Mouse (Mus musculus): Measurements from ENCODE around the gene Acyp2. TPM values are rescaled to one million over a fixed set of nuclear protein-coding genes. Genes with fewer than 3 reads are reported as not detected.
"Not testable (repeated sequence)": the region's sequence is repeated elsewhere in the genome, so short reads cannot be mapped to it uniquely, and the experiment has no call there.

Acyp2 gene
- polyA plus RNA-seq, 1 experiment: 7.7 TPM

DNA sequence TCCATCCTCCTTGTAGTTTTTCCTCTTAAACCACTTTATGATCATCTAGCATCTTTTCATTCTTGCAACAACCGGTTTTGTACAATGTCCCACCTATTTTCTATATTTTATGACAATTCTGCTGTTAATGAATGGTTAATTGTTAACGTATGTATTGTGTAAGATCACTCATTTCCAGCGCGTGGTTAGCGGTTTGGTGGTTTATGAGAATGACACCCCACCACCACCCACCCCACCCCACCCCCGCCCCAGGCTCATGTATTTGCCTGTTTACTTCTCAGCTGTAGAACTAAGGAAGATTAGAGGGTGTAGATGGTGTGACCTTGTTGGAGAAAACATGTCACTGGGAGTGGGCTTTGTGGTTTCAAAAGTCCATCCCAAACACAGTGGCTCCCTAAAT, 18.9 kb downstream of the Acyp2 start:
- H3K4me3 ChIP-seq (ENCODE audit: insufficient read depth, low read length): no peak overlapping the region
- H3K4me1 ChIP-seq (ENCODE audit: control insufficient read depth, insufficient read depth, low read length): no peaks in the 10 kb centered on the region
- no peak for TF ChIP-seq CTCF (IDR thresholded peaks at IDR 0.05; ENCODE audit: borderline replicate concordance, insufficient read depth, low read length)
- no peak overlapping the region for H3K27ac ChIP-seq (ENCODE audit: insufficient read depth, low read length)

DNA sequence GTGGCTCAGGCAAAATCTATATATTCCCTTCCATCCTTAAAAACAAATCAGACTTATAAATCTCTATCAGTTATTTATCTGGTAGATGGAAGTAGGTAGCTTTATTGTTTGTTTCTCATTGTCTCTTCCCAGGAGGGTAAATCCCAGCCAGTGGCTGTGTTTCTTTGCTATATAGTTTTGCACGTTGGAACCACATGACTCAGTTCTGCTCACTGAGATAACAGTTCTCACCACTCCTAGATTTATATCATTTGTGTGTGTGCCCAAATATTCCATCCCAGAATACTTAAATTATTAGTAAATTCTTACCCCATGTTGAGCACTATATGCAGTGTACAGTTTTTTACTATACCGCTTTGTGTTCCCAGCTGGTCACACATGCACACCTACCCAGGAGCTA, 26.2 kb downstream of the Acyp2 start:
- no peaks in the 10 kb centered on the region for H3K4me1 ChIP-seq (ENCODE audit: control insufficient read depth, insufficient read depth, low read length)
- TF ChIP-seq CTCF (IDR thresholded peaks at IDR 0.05; ENCODE audit: borderline replicate concordance, insufficient read depth, low read length) (no peak), POLR2A (IDR thresholded peaks at IDR 0.05; ENCODE audit: low read depth, low read length) (no peak)
- no peak overlapping the region for H3K4me3 ChIP-seq (ENCODE audit: insufficient read depth, low read length)
- no peak overlapping the region for H3K27ac ChIP-seq (ENCODE audit: insufficient read depth, low read length)

DNA sequence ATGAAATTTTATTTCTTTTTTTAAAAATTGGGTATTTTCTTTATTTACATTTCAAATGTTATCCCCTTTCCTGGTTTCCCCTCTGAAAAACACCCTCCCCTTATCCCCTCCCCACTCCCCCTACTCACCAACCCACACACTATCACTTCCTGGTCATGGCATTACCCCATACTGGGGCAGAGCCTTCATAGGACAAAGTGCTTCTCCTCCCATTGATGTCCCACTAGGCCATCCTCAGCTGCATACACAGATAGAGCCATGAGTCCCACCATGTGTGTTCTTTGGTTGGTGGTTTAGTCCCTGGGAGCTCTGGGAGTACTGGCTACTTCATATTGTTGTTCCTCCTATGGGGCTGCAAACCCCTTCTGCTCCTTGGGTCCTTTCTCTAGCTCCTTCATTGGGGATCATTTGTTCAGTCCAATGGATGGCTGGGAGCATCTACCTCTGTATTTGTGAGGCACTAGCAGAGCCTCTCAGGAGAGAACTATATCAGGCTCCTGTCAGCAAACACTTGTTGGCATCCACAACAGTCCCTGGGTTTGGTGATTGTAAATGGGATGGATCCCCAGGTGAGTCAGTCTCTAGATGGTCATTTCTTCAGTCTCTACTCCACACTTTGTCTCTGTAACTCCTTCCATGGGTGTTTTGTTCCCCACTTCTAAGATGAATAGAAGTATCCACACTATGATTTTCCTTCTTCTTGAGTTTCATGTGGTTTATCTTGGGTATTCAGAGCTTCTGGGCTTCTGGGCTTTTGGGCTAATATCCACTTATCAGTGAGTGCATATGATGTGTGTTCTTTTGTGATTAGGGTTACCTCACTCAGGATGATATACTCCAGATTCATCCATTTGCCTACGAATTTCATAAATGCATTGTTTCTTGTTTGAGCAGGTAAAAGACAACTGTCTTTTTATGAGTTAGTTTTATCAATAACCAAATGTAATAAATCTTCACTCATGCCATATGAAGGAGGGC, 27.7 kb downstream of the Acyp2 start:
- H3K4me3 ChIP-seq (ENCODE audit: insufficient read depth, low read length); H3K27ac ChIP-seq (ENCODE audit: insufficient read depth, low read length); H3K4me1 ChIP-seq (ENCODE audit: control insufficient read depth, insufficient read depth, low read length): not testable (repeated sequence)

DNA sequence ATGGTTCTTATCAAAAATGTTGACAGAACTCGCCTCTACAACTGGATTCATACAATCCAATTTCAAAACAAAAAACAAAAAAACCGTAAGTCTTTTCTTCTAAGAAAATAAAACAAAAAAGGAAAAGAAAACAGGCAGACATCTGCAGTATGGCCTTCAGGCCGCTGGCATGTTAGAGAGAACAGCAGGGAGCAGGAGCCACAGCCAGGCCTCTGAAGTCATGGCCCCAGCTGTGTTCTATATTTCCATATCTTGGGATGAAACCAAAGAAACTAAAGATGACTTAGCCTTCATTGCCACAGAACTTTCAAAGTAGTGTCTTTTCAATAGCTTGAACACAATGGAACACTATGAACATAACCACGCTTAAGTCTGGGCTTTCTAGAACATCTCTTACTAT, 31.2 kb downstream of the Acyp2 start:
- H3K27ac ChIP-seq (ENCODE audit: insufficient read depth, low read length): no peak overlapping the region
- TF ChIP-seq POLR2A (IDR thresholded peaks at IDR 0.05; ENCODE audit: low read depth, low read length): no peak
- TF ChIP-seq CTCF (IDR thresholded peaks at IDR 0.05; ENCODE audit: borderline replicate concordance, insufficient read depth, low read length): no peak

DNA sequence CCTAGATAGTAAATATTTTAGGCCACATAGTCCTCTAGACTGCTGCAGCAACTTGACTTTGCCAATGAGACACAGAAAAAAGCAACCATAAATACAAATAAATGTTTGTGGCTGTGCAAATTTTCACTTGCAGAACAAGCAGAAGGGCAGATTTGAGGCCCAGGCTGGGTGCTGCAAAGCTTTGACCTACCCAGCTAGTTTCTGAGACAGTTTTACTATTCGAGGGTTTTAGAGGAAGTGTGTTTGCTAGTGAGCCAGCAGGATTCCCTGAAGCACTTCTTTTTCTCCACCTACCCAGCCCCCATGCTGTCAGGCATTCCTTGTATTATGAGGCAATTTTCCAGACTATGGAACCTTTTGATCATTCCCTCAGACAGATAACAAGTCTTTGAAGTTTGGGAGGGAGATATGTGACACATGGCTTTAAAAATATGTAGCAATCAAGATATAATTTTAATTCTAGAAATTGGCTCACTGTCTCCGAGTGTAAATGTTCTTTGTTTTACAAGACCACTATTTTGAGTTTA, 31.8 kb downstream of the Acyp2 start:
- Histone ChIP-seq H3K4me3 (ENCODE audit: insufficient read depth, low read length) (no peak overlapping the region), H3K4me1 (ENCODE audit: control insufficient read depth, insufficient read depth, low read length) (no peaks in the 10 kb centered on the region), H3K27ac (ENCODE audit: insufficient read depth, low read length) (no peak overlapping the region)
- no peak for TF ChIP-seq CTCF (IDR thresholded peaks at IDR 0.05; ENCODE audit: borderline replicate concordance, insufficient read depth, low read length)
- TF ChIP-seq POLR2A (IDR thresholded peaks at IDR 0.05; ENCODE audit: low read depth, low read length): no peak

More for the DNA sequence above, 31.2 kb downstream of the Acyp2 start:
- H3K4me1 ChIP-seq (ENCODE audit: control insufficient read depth, insufficient read depth, low read length): no peaks in the 10 kb centered on the region
- H3K4me3 ChIP-seq (ENCODE audit: insufficient read depth, low read length): no peak overlapping the region

DNA sequence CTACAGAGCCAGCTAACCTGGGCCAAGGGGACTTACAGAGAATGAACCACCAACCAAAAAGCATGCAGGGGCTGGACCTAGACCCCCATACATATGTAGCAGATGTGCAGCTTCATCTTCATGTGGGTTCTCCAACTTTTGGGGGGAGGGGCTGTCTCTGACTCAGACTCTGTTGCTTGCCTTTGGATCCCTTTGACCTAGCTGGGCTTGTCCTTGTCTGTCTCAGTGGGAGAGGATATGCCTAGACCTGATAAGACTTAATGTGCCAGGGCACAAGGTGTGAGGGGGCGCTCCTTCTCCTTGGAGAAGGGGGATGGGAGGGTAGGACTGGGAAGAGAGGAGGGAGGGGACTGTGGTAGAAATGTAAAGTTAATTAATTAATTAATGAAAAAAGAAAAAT, 33.4 kb downstream of the Acyp2 start:
- H3K4me1 ChIP-seq (ENCODE audit: control insufficient read depth, insufficient read depth, low read length): no peaks in the 10 kb centered on the region
- H3K27ac ChIP-seq (ENCODE audit: insufficient read depth, low read length): no peak overlapping the region
- no peak for TF ChIP-seq CTCF (IDR thresholded peaks at IDR 0.05; ENCODE audit: borderline replicate concordance, insufficient read depth, low read length)
- TF ChIP-seq POLR2A (IDR thresholded peaks at IDR 0.05; ENCODE audit: low read depth, low read length): no peak

GRCm38 (mm10) chr11:30613916-30614546, 35.4 kb downstream of the Acyp2 start:
- TF ChIP-seq CTCF (IDR thresholded peaks at IDR 0.05; ENCODE audit: borderline replicate concordance, insufficient read depth, low read length) (no peak), POLR2A (IDR thresholded peaks at IDR 0.05; ENCODE audit: low read depth, low read length) (no peak)
- Histone ChIP-seq H3K4me3 (ENCODE audit: insufficient read depth, low read length) (no peak overlapping the region), H3K4me1 (ENCODE audit: control insufficient read depth, insufficient read depth, low read length) (no peaks in the 10 kb centered on the region), H3K27ac (ENCODE audit: insufficient read depth, low read length) (no peak overlapping the region)

More for the DNA sequence above, 33.4 kb downstream of the Acyp2 start:
- no peak overlapping the region for H3K4me3 ChIP-seq (ENCODE audit: insufficient read depth, low read length)

DNA sequence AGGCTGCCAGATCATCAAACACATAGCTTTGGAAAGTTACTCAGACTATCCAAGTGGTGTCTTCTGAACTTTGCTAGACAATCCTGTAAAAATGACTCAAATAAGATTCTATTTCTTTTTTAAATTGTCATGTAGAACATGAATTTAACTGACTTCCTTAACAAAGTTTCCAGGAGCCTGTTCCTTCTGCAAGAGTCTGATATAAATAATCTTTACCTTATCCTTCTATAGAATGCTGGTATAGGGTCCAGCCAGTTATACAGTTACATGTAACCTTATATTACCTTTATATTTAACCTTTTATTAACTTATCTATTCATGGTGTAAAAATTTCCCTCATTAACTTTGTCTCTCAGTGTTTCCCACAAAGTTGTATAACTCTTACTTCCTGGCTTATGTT, 36.7 kb downstream of the Acyp2 start:
- Histone ChIP-seq H3K4me3 (ENCODE audit: insufficient read depth, low read length) (no peak overlapping the region), H3K4me1 (ENCODE audit: control insufficient read depth, insufficient read depth, low read length) (no peaks in the 10 kb centered on the region), H3K27ac (ENCODE audit: insufficient read depth, low read length) (no peak overlapping the region)
- TF ChIP-seq POLR2A (IDR thresholded peaks at IDR 0.05; ENCODE audit: low read depth, low read length) (no peak), CTCF (IDR thresholded peaks at IDR 0.05; ENCODE audit: borderline replicate concordance, insufficient read depth, low read length) (no peak)

GRCm38 (mm10) chr11:30609247-30609646, 40.1 kb downstream of the Acyp2 start:
- TF ChIP-seq POLR2A (IDR thresholded peaks at IDR 0.05; ENCODE audit: low read depth, low read length) (no peak), CTCF (IDR thresholded peaks at IDR 0.05; ENCODE audit: borderline replicate concordance, insufficient read depth, low read length) (no peak)
- H3K27ac ChIP-seq (ENCODE audit: insufficient read depth, low read length): no peak overlapping the region
- no peak overlapping the region for H3K4me3 ChIP-seq (ENCODE audit: insufficient read depth, low read length)
- H3K4me1 ChIP-seq (ENCODE audit: control insufficient read depth, insufficient read depth, low read length): no peaks in the 10 kb centered on the region

Measured in embryonic fibroblast, embryonic 13.5 days (primary cell).